Mouse (Mus musculus): ENCODE results near the gene Strbp. TPM values are rescaled to one million over a fixed set of nuclear protein-coding genes. Genes with fewer than 3 reads are reported as not detected.

Strbp gene
- 4.4 and 4.5 TPM in 2 replicates for polyA plus RNA-seq (2012; rRNA removed)

GRCm38 (mm10) chr2:37703230-37703954, at the start of gene Strbp:
Gene Strbp, minus strand, starts transcription at chr2:37703859.

GRCm38 (mm10) chr2:37516030-37516710, 187.5 kb downstream of the Strbp start, which contains the start of gene Gpr21:
Gene Gpr21, plus strand, starts transcription at chr2:37516332.

GRCm38 (mm10) chr2:37442611-37443591, 260.8 kb downstream of the Strbp start, which contains the start of the genes Zbtb26, Zbtb6 and Rabgap1:
Gene Zbtb26, minus strand, starts transcription at chr2:37443135.
Gene Zbtb6, minus strand, starts transcription at chr2:37443171.
Gene Rabgap1, plus strand, starts transcription at chr2:37443279.

Other genes starting within 250 kb of the Strbp start
- 0.20 and 0.23 TPM in 2 replicates for gene Gpr21, start 187.5 kb downstream of the Strbp start, polyA plus RNA-seq (2012; rRNA removed)
- 5.1 and 9.4 TPM in 2 replicates for gene Crb2, start 72.4 kb upstream of the Strbp start, polyA plus RNA-seq (2012; rRNA removed)